Mouse (Mus musculus) lung, postnatal 4 days (tissue): ENCODE measurements around the gene Snx6.
"Not testable (repeated sequence)": the region's sequence is repeated elsewhere in the genome, so short reads cannot be mapped to it uniquely, and the experiment has no call there.

Experiments used
- DNase-seq, 2 experiments: peaks; one replicate each; pipeline ENCODE4 v3.0.0; 2021

Snx6 gene

DNA sequence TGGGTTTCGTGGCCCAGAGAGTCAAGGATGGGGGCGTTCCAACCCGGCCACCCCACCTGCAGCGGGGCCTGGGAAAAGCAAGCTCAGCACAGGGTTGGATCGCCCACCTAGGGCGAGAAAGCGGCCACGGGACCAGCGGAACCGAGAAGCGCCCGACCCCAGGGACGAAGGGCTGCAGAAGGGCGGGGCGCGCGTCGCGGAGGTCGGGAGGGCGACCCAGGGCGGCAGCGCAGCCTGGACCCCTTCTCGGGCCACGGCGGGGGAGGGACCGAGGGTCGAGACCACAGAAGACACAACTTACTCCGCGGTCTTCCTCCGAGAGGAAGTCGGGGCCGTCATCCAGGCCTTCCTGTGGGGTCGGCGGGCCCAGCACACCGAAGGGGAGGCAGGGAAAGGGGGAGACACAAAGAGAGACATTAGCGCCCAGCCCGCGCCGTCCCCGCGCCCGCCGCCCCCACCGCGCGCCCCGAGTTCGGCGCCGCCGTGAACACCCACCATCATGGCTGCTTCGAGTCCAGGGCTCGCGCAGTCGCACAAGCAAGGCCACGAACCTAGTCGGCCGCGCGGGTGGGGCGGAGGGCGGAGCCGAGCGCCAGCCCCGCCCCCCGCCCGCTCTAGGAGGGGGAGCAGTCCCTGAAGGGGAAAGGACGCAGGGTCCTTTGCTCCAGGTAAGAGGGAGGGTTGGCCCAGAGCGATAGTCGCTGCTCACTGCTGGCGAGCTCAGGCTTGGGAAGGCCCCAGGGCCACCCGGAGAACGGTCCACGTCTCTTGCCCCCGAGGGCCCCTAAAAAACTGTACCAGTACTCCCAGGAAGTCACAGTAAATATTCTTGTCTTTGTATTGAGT is at the start of gene Snx6:
Gene Snx6, minus strand, starts transcription at position 551 of the 846 bp plus-strand sequence.
- DNase-seq = peak; percentile 89 to 91

DNA sequence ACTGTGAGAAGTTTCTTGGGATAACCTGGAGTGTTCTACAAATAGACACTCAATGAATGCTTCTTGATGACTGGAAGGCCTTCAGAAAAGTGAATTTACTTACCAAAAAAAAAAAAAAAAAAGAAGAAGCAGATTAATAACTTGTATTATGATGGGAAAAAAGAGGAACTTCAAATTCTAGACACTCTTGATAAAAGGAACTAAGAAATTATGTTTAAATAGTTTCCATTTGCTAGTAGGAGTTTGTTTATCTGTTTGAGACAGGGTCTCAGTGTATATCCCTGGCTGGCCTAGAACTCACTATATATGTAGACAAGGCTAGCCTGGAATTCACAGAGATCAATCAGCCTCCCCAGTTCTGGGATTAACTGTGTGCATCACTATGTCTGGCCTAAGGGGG is 48.9 kb upstream of the Snx6 start:
- no peak for DNase-seq

DNA sequence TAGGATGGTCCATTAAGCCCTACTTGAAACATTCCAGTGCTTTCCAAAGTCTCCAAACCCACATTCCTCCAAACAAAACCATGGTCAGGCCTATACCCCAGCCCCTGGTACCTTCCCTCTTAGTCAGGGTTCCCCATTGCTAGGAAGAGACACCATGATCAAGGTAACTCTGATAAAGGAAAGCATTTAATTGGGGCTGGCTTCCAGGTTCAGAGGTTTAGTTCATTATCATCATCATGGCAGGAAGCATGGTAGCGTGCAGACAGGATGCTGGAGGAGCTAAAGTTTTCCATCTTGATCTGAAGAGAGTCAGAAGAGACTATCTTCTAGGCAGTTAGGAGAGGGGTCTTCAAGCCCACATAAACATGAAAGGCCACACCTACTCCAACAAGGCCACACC is 46.1 kb upstream of the Snx6 start:
- DNase-seq = no peak

- DNase-seq = no peak
Measured at GRCm38 (mm10) chr12:54839815-54840214, 44.3 kb upstream of the Snx6 start.

DNA sequence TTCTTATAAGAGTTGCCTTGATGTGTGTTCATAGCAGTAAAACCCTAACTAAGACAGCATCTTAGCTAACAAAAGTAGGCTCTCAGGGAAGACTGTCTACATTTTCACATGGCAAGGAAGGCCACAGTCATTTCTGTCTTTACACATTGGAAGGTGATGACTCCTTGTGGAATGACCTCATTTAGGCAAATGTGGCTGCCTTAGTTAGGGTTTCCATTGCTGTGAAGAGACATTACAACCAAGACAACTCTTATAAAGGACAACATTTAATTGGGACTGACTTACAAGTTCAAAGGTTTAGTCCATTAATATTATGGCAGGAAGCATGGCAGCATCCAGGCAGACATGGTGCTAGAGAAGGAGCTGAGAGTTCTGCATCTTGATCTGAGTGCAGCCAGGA is 43.4 kb upstream of the Snx6 start:
- no peak for DNase-seq

- DNase-seq = peak; percentile 6 to 27
Measured at GRCm38 (mm10) chr12:54835608-54836570, 40.4 kb upstream of the Snx6 start.

- peak; percentile 85 to 88 for DNase-seq
Measured at GRCm38 (mm10) chr12:54834925-54835447, 39.5 kb upstream of the Snx6 start.

- DNase-seq = no peak
Measured at GRCm38 (mm10) chr12:54833856-54834399, 38.4 kb upstream of the Snx6 start.

DNA sequence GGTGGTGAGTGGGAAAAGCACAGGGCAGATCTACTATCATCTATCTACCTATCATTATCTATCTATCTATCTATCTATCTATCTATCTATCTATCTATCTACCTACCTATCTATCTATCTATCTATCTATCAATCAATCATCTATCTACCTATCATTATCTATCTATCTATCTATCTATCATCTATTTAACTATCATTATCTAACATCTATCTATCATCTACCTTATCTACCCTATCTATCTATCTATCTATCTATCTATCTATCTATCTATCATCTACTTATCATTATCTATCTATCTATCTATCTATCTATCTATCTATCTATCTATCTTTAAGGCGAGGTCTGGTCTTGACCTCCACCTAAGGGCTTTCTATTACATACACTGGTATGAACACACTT is 36.4 kb upstream of the Snx6 start:
- DNase-seq = not testable (repeated sequence)

DNA sequence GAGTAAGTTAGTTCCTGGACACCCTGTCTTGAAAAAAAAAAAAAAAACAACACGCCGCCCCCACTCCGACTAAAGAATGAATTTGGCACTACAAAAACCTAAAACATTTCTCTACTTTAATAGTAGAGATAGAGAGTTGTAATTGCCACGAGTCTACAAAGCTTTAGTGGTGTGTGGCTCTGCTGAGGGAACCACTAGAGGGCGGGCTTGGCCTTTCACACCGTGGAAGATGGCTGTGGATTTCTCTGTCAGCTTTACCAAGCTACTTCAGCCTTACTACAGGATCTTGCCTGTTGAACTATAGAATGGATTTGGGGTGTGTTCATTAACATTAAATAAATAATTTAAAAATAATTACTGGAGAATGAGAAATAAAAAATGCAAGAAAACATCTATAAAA is 35.1 kb upstream of the Snx6 start:
- peak; percentile 78 to 86 for DNase-seq

GRCm38 (mm10) chr12:54829876-54830275 is 34.4 kb upstream of the Snx6 start:
- DNase-seq = no peak

DNA sequence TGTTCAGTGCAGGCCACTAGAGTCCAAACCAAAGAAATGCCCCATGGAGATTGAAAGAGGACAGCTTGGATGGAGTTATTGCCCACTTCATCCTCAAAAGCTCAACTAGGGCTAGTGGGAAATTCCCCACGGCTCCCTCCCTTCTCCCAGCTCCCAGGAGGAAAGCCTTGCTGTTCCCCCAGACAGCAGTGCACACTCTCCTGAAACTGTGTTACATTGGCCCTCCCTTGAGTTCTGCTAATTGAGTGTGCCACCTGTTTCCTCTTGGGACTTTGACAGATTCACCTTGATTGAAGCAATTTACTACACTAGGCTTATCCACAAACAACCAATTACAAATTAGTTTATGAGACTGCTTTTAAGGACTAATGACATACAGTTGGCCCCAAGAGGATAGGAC is 32.5 kb upstream of the Snx6 start:
- no peak for DNase-seq

DNA sequence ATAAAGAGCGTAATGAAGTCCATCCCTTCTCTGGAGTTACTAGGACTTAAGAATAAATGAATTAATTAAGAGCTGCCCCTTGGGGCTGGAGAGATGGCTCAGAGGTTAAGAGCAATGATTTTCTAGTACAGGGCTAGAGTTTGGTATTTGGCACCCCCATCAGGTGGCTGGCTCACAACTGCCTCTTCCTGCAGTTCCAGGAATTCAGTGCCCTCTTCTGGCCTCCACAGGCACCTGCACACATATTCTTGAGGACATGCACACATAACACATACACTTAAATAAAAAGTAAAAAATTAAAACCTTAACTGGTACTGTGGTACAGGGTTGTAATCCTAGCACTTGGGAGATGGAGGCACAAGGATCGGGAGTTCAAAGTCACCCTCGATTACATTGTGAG is 29.7 kb upstream of the Snx6 start:
- no peak for DNase-seq

GRCm38 (mm10) chr12:54822836-54823426 is 27.4 kb upstream of the Snx6 start:
- DNase-seq = peak; percentile 16 to 43

- DNase-seq = no peak
Measured at GRCm38 (mm10) chr12:54820684-54821161, 25.2 kb upstream of the Snx6 start.

DNA sequence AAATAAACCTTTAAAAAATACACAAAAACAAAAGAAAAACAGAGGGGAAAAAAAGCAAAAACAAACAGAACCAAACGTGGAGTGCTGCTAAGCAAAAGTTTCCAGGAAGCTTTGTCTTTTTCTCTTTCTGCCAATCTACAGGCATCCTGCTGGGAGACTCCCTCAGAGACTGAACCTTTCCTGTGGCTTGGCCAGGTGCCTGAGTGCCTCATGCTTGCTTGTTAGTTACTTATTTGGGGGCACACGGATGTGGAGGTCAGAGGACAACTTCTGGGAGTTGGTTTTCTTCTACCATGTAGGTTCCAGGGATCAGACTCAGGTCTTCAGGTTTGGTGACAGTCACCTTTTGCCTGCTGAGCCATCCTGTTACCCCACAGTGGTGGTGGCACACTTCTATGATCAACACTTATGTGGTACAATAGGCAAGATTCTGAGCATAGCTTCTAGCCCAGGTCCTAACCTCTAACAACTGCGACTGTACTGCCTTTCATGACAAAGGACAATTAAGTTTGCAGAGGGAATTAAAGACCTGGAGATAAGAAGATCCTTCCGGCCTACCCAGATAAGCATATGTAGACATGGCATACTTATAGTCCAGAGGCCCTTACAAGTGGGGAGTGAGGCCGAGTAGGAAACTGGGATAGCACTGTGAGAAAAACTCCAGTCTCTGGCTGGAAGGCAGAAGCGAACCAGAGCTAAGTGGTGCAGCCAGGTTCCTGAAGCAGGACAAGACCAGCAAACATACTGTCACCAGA is 23.9 kb upstream of the Snx6 start:
- DNase-seq = no peak

DNA sequence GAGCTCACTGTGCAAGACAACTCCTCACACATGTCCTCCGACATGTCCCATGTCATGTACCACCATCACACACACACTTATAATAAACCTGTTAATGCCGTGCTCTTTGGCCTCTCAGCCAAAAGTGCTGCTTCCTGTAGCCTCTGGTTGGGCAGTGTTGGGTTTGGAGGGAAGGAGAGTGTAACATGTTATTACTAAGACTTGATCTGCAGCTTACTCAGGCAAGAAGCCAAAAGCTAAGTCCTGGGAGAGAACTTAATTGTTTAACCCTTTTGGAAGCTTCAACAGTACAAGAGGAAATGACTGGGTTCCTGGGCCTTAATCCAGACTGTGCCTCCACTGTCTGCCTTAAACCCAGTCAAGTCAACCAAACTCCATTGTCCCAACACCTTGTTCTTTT is 14.6 kb upstream of the Snx6 start:
- no peak for DNase-seq

DNA sequence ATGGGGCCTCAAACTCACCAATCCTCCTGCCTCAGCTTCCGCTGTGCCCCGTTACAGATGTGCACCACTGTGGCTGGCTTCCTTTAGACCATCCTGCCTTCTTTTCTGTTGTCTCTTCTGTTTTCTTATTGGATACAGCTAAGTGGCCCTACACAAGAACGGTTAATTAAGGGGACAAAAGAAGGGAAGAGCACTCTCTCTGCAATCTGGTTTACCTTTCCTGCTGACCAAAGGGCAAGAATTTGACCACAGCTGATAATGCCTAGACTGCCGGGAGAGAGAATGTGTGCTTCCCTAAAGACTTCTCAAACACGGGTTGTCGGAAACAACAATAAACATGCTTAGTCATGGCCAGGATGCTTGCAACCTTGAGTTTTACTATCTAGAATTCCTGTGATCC is 12.0 kb upstream of the Snx6 start:
- DNase-seq = no peak

GRCm38 (mm10) chr12:54806131-54806530 is 10.6 kb upstream of the Snx6 start:
- DNase-seq = no peak

DNA sequence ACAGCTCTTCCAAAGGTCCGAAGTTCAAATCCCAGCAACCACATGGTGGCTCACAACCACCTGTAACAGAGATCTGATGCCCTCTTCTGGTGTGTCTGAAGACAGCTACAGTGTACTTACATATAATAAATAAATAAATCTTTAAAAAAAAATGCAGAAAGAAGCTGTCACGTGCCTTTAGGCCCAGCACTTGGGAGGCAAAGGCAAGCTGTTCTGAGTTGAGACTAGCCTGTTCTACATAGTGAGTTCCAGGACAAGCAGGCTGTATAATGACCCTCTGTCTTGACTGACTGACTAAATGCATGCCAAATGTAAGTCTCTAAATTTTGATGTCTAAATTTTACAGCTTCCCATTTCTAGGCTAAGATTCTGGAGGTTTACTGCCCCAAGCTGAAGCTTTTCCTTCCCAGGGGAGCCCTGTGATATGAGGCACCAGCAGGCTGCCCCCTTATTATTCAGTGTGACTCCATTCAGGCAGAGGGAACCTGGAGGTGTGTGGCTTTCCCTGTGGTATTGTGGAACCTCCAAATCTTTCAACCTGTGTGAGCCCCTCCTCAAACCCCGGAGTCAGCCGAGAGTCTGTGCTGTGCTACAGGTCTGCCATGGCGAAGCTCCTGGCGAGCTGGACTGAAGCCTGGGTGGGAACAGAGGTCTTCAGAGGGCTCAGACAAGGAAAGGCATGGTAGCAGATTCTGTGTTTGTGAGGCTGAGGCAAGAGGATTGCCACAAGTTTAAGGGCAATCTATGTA is 9.9 kb upstream of the Snx6 start:
- no peak for DNase-seq

- no peak for DNase-seq
Measured at GRCm38 (mm10) chr12:54803531-54803930, 8.0 kb upstream of the Snx6 start.
